In genomic region chr15:97742600-97742999, GRCm38 (mm10) we compare ENCODE assay signal across 16 mouse cellular contexts. TPM values are rescaled to one million over a fixed set of nuclear protein-coding genes. Genes with fewer than 3 reads are reported as not detected.
DNase-seq lines count a peak whose midpoint lies in the region; ATAC-seq and TF ChIP-seq lines count a peak whose summit lies in the region.
"Had no signal": no experiment of that assay in that cellular context is flagged by ENCODE, and none has a peak within 500 bp of the region (broad histone marks: within the 10 kb centered on the region; RNA-seq: fewer than 3 reads in every experiment).

No protein-coding gene starts in this region.

- no peak overlapping the region for H3K4me3 ChIP-seq in heart, embryonic 12.5 days
- no peak overlapping the region for H3K4me3 ChIP-seq in hindbrain, postnatal 0 days (ENCODE audit: low read length)
- H3K4me3 ChIP-seq in hindbrain, embryonic 12.5 days, result no peak overlapping the region
- H3K4me3 ChIP-seq in thymus, adult 2 months (ENCODE audit: control insufficient read depth, insufficient read depth, low read length), result no peak overlapping the region
- H3K4me3 ChIP-seq in midbrain, embryonic 15.5 days, result no peak overlapping the region
- H3K4me3 ChIP-seq: embryonic facial prominence, embryonic 13.5 days; megakaryocyte, embryonic 14.5 days; myocyte; neural tube, embryonic 15.5 days had no signal

- ATAC-seq in heart, embryonic 12.5 days (ENCODE audit: insufficient number of reproducible peaks, low FRiP score), result no peak
- ATAC-seq in hindbrain, postnatal 0 days, result no peak
- no peak for ATAC-seq in hindbrain, embryonic 12.5 days (ENCODE audit: low FRiP score)
- no peak for ATAC-seq in midbrain, embryonic 15.5 days (replicated peaks)

- intact Hi-C loops in heart, postnatal 36 days (cut with DNase I), result no loop called here

- H3K36me3 ChIP-seq in heart, embryonic 12.5 days, result peaks cover 20% of the 10 kb centered on the region
- no peaks in the 10 kb centered on the region for H3K36me3 ChIP-seq in hindbrain, postnatal 0 days (ENCODE audit: insufficient read depth, low read length)
- H3K36me3 ChIP-seq in hindbrain, embryonic 12.5 days, result no peaks in the 10 kb centered on the region
- H3K36me3 ChIP-seq in thymus, adult 2 months (ENCODE audit: control insufficient read depth, insufficient read depth, low read length), result peaks cover 15% of the 10 kb centered on the region
- no peaks in the 10 kb centered on the region for H3K36me3 ChIP-seq in midbrain, embryonic 15.5 days (replicated peaks)
- H3K36me3 ChIP-seq: neural tube, embryonic 15.5 days had no signal

- H3K9me3 ChIP-seq in heart, embryonic 12.5 days (replicated peaks), result peaks cover 4% of the 10 kb centered on the region
- H3K9me3 ChIP-seq in hindbrain, postnatal 0 days (ENCODE audit: low read length), result no peaks in the 10 kb centered on the region
- H3K9me3 ChIP-seq in hindbrain, embryonic 12.5 days (replicated peaks), result 0 out of 2 replicates have a peak, but pooled peaks cover 4% of the 10 kb centered on the region
- no peaks in the 10 kb centered on the region for H3K9me3 ChIP-seq in midbrain, embryonic 15.5 days
- H3K9me3 ChIP-seq: embryonic facial prominence, embryonic 13.5 days; megakaryocyte, embryonic 14.5 days; neural tube, embryonic 15.5 days had no signal

- peaks cover 60% of the 10 kb centered on the region for H3K4me1 ChIP-seq in heart, embryonic 12.5 days (replicated peaks)
- peaks cover 3% of the 10 kb centered on the region; the same call in 1 of the 2 replicates for H3K4me1 ChIP-seq in hindbrain, postnatal 0 days (ENCODE audit: insufficient read depth, low read length)
- peaks cover 14% of the 10 kb centered on the region for H3K4me1 ChIP-seq in hindbrain, embryonic 12.5 days
- H3K4me1 ChIP-seq in thymus, adult 2 months (replicated peaks; ENCODE audit: control insufficient read depth, insufficient read depth, low read length), result peaks cover 70% of the 10 kb centered on the region
- peaks cover 12% of the 10 kb centered on the region; the same call in 1 of the 2 replicates for H3K4me1 ChIP-seq in midbrain, embryonic 15.5 days

- no peak overlapping the region for H3K9ac ChIP-seq in heart, embryonic 12.5 days
- H3K9ac ChIP-seq in hindbrain, postnatal 0 days (replicated peaks; ENCODE audit: low read length), result 0 out of 2 replicates have a peak overlapping the region, but pooled peaks have one; percentile 9
- no peak overlapping the region for H3K9ac ChIP-seq in hindbrain, embryonic 12.5 days
- no peak overlapping the region for H3K9ac ChIP-seq in midbrain, embryonic 15.5 days
- H3K9ac ChIP-seq: embryonic facial prominence, embryonic 13.5 days; neural tube, embryonic 15.5 days had no signal

- no peak for TF ChIP-seq POLR2A in thymus, adult 2 months (IDR thresholded peaks at IDR 0.05; ENCODE audit: control insufficient read depth, extremely low read depth, insufficient read depth, low read length, poor library complexity)

- WGBS in heart, embryonic 12.5 days, result 56% methylated on average over 4 of the region's 4 CpGs
- 62% methylated on average over 4 of the region's 4 CpGs for WGBS in hindbrain, postnatal 0 days
- WGBS in hindbrain, embryonic 12.5 days, result 58% methylated on average over 4 of the region's 4 CpGs
- WGBS in thymus, adult 2 months, result 17% methylated on average over 4 of the region's 4 CpGs
- 50% methylated on average over 4 of the region's 4 CpGs for WGBS in midbrain, embryonic 15.5 days

- DNase-seq in heart, postnatal 36 days, result no peak
- no peak for DNase-seq in hindbrain, postnatal 0 days (ENCODE audit: low spot score)
- no peak for DNase-seq in thymus, adult 2 months
- DNase-seq in thymus, postnatal 10 days (ENCODE audit: low spot score in 2 of 2), result no peak
- no peak for DNase-seq in frontal cortex, postnatal 14 days (ENCODE audit: low spot score in 2 of 2)
- DNase-seq: adrenal gland, postnatal 36 days; cerebellum, adult 9-10 months; lung, postnatal 14 days; right cerebral cortex, postnatal 25 days had no signal

- H3K27ac ChIP-seq in heart, embryonic 12.5 days (ENCODE audit: poor library complexity, severe bottlenecking), result peak overlapping the region; percentile 72
- 0 out of 2 replicates have a peak overlapping the region, but pooled peaks have one; percentile 36 for H3K27ac ChIP-seq in hindbrain, postnatal 0 days
- no peak overlapping the region for H3K27ac ChIP-seq in hindbrain, embryonic 12.5 days
- peak overlapping the region; percentile 78 for H3K27ac ChIP-seq in thymus, adult 2 months (ENCODE audit: control insufficient read depth, insufficient read depth, low read length)
- H3K27ac ChIP-seq in midbrain, embryonic 15.5 days, result 0 out of 2 replicates have a peak overlapping the region, but pooled peaks have one; percentile 2
- H3K27ac ChIP-seq: embryonic facial prominence, embryonic 13.5 days; neural tube, embryonic 15.5 days had no signal

- TF ChIP-seq CTCF in hindbrain, postnatal 0 days (IDR thresholded peaks at IDR 0.05; ENCODE audit: low read depth), result no peak
- no peak for TF ChIP-seq CTCF in thymus, adult 2 months (IDR thresholded peaks at IDR 0.05; ENCODE audit: borderline replicate concordance, control insufficient read depth, extremely low read depth, insufficient read depth, low read length, poor library complexity)

- no peaks in the 10 kb centered on the region for H3K27me3 ChIP-seq in heart, embryonic 12.5 days (replicated peaks)
- H3K27me3 ChIP-seq in hindbrain, postnatal 0 days (ENCODE audit: insufficient read depth, low read length), result no peaks in the 10 kb centered on the region
- no peaks in the 10 kb centered on the region for H3K27me3 ChIP-seq in hindbrain, embryonic 12.5 days
- no peaks in the 10 kb centered on the region for H3K27me3 ChIP-seq in thymus, adult 2 months (ENCODE audit: control insufficient read depth, insufficient read depth, low read length)
- H3K27me3 ChIP-seq in midbrain, embryonic 15.5 days (replicated peaks), result 0 out of 2 replicates have a peak, but pooled peaks cover 5% of the 10 kb centered on the region
- H3K27me3 ChIP-seq: embryonic facial prominence, embryonic 13.5 days; neural tube, embryonic 15.5 days had no signal

- H3K4me2 ChIP-seq in heart, embryonic 12.5 days, result no peak overlapping the region
- no peak overlapping the region for H3K4me2 ChIP-seq in hindbrain, postnatal 0 days (ENCODE audit: low read depth, low read length)
- H3K4me2 ChIP-seq in hindbrain, embryonic 12.5 days (replicated peaks), result no peak overlapping the region
- no peak overlapping the region for H3K4me2 ChIP-seq in midbrain, embryonic 15.5 days
- H3K4me2 ChIP-seq: embryonic facial prominence, embryonic 13.5 days; neural tube, embryonic 15.5 days had no signal

RNA-seq across cellular contexts. Expression of gene Endou, which starts 11.5 kb away (rescaled TPM):
- polyA plus RNA-seq in heart, embryonic 12.5 days (2016; fragmentation: Nextera tagmentation; extraction: Ambion mirVana), result 0.14 and 0.15 TPM in 2 replicates
- total RNA-seq in heart, postnatal 36 days (2021), result 1 to 10 TPM; 1.3 to 2.2 TPM
- total RNA-seq in hindbrain, postnatal 0 days (2014; rRNA removed), result 0.10 TPM in 1 of 2 replicates, not detected in the other
- 0.44 and 0.49 TPM in 2 replicates for polyA plus RNA-seq in hindbrain, postnatal 0 days (2015; fragmentation: Nextera tagmentation; extraction: Ambion mirVana)
- 0.25 TPM in 2 replicates for polyA plus RNA-seq in hindbrain, embryonic 12.5 days (2016; fragmentation: Nextera tagmentation; extraction: Ambion mirVana)
- polyA plus RNA-seq in thymus, adult 2 months (2012; rRNA removed), result 276 and 294 TPM in 2 replicates
- 0.17 and 0.27 TPM in 2 replicates for polyA plus RNA-seq in midbrain, embryonic 15.5 days (2015; fragmentation: Nextera tagmentation; extraction: Ambion mirVana)

RNA-seq across cellular contexts. Expression of gene Rapgef3, which starts 25.2 kb away (rescaled TPM):
- 22.0 and 22.9 TPM in 2 replicates for polyA plus RNA-seq in heart, embryonic 12.5 days (2016; fragmentation: Nextera tagmentation; extraction: Ambion mirVana)
- total RNA-seq in heart, postnatal 36 days (2021), result 10 to 100 TPM; 25.4 to 27.4 TPM
- 26.4 and 41.9 TPM in 2 replicates for total RNA-seq in hindbrain, postnatal 0 days (2014; rRNA removed)
- polyA plus RNA-seq in hindbrain, postnatal 0 days (2015; fragmentation: Nextera tagmentation; extraction: Ambion mirVana), result 10.3 and 12.2 TPM in 2 replicates
- 9.1 and 10.7 TPM in 2 replicates for polyA plus RNA-seq in hindbrain, embryonic 12.5 days (2016; fragmentation: Nextera tagmentation; extraction: Ambion mirVana)
- polyA plus RNA-seq in thymus, adult 2 months (2012; rRNA removed), result 276 and 278 TPM in 2 replicates
- 15.4 and 16.8 TPM in 2 replicates for polyA plus RNA-seq in midbrain, embryonic 15.5 days (2015; fragmentation: Nextera tagmentation; extraction: Ambion mirVana)

RNA-seq across cellular contexts. Expression of gene Slc48a1, which starts 35.7 kb away (rescaled TPM):
- polyA plus RNA-seq in heart, embryonic 12.5 days (2016; fragmentation: Nextera tagmentation; extraction: Ambion mirVana), result 52.9 and 55.0 TPM in 2 replicates
- 10 to 100 TPM; 73.3 to 84.1 TPM for total RNA-seq in heart, postnatal 36 days (2021)
- total RNA-seq in hindbrain, postnatal 0 days (2014; rRNA removed), result 84.4 and 89.3 TPM in 2 replicates
- 140 and 152 TPM in 2 replicates for polyA plus RNA-seq in hindbrain, postnatal 0 days (2015; fragmentation: Nextera tagmentation; extraction: Ambion mirVana)
- 41.6 and 43.3 TPM in 2 replicates for polyA plus RNA-seq in hindbrain, embryonic 12.5 days (2016; fragmentation: Nextera tagmentation; extraction: Ambion mirVana)
- polyA plus RNA-seq in thymus, adult 2 months (2012; rRNA removed), result 62.1 and 62.8 TPM in 2 replicates
- 85.7 and 90.1 TPM in 2 replicates for polyA plus RNA-seq in midbrain, embryonic 15.5 days (2015; fragmentation: Nextera tagmentation; extraction: Ambion mirVana)

RNA-seq across cellular contexts. Expression of gene Rpap3, which starts 37.0 kb away (rescaled TPM):
- 21.5 and 23.7 TPM in 2 replicates for polyA plus RNA-seq in heart, embryonic 12.5 days (2016; fragmentation: Nextera tagmentation; extraction: Ambion mirVana)
- 10 to 100 TPM; 13.1 to 15.7 TPM for total RNA-seq in heart, postnatal 36 days (2021)
- 14.1 and 19.2 TPM in 2 replicates for total RNA-seq in hindbrain, postnatal 0 days (2014; rRNA removed)
- 38.1 and 41.6 TPM in 2 replicates for polyA plus RNA-seq in hindbrain, postnatal 0 days (2015; fragmentation: Nextera tagmentation; extraction: Ambion mirVana)
- polyA plus RNA-seq in hindbrain, embryonic 12.5 days (2016; fragmentation: Nextera tagmentation; extraction: Ambion mirVana), result 36.8 and 40.9 TPM in 2 replicates
- polyA plus RNA-seq in thymus, adult 2 months (2012; rRNA removed), result 5.6 and 6.0 TPM in 2 replicates
- polyA plus RNA-seq in midbrain, embryonic 15.5 days (2015; fragmentation: Nextera tagmentation; extraction: Ambion mirVana), result 31.1 and 33.7 TPM in 2 replicates

Comparison
In these comparisons a context has a peak if more than half of its experiments do, and no peak if none do; other contexts are left out.
1. RNA of gene Endou, which starts 11.5 kb away (polyA plus RNA-seq): 276 to 294 TPM in thymus, adult 2 months; 0.44 to 0.49 TPM in hindbrain, postnatal 0 days, 0.25 TPM in hindbrain, embryonic 12.5 days, 0.17 to 0.27 TPM in midbrain, embryonic 15.5 days and 0.14 to 0.15 TPM in heart, embryonic 12.5 days; every median in the first group is over 100 times any median in the second.
2. RNA of gene Rapgef3, which starts 25.2 kb away (polyA plus RNA-seq): 276 to 278 TPM in thymus, adult 2 months; 22.0 to 22.9 TPM in heart, embryonic 12.5 days, 15.4 to 16.8 TPM in midbrain, embryonic 15.5 days, 9.1 to 10.7 TPM in hindbrain, embryonic 12.5 days and 10.3 to 12.2 TPM in hindbrain, postnatal 0 days; every median in the first group is over 10 times any median in the second.